Mouse (Mus musculus): ENCODE data around the gene Dnah8. TPM values are rescaled to one million over a fixed set of nuclear protein-coding genes. Genes with fewer than 3 reads are reported as not detected.

Gene Dnah8
- polyA plus RNA-seq, 1 experiment from 2014 or later: 3.0 TPM

DNA sequence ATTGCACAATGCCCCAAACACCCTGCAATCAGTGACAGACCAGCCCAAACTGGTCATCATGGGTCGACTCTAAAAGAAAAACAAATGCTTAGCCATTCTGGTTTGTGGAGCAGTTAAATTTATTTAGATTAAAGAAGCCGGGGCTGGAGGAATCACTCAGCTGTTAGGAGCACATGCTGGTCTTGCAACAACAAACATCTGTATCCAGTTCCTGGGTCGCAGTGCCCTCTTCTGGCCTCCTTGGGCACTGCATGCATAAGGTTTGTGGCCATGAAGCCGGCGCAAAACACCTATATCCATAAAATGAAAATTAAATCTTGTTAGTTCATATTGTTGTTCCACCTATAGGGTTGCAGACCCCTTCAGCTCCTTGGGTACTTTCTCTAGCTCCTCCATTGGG lies 57.5 kb downstream of the Dnah8 start:
- H3K9ac ChIP-seq (ENCODE audit: low read depth, low read length): no peak overlapping the region
- 25% methylated on average over 5 of the region's 5 CpGs for WGBS (ENCODE audit: insufficient replicate concordance)

DNA sequence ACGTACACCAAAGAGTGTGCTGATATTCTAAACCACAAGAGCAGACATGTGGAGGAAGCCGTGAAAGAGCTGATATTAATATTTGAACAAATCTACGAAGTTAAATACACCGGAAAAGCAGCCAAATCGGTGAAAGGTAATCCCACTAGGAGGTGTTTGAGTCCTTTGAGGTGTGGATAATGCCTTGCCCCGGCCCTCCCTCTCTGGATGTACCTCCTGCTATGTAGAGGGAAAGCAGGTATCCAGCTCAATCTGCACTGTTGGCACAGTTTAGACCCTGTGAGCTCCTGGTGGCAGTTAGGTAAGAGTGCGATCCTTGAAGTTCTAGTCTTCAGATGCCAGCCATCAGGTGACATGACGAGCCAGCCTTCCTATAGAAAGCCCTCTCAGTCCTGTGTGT lies 66.0 kb downstream of the Dnah8 start:
- Histone ChIP-seq H3K36me3 (ENCODE audit: control insufficient read depth, insufficient read depth, low read length) (no peaks in the 10 kb centered on the region), H3K4me2 (no peak overlapping the region), H3K27me3 (ENCODE audit: control insufficient read depth, insufficient read depth, low read length) (no peaks in the 10 kb centered on the region), H3K9me3 (replicated peaks; ENCODE audit: control insufficient read depth, low read length) (no peaks in the 10 kb centered on the region), H3K4me1 (ENCODE audit: control insufficient read depth, insufficient read depth, low read length) (no peaks in the 10 kb centered on the region), H3K27ac (ENCODE audit: low read depth, low read length) (no peak overlapping the region), H3K4me3 (ENCODE audit: low read depth, low read length) (no peak overlapping the region), H3K9ac (ENCODE audit: low read depth, low read length) (no peak overlapping the region)
- no peak for ATAC-seq (replicated peaks; ENCODE audit: insufficient number of reproducible peaks, low FRiP score, low TSS enrichment)
- 81% methylated on average over 8 of the region's 8 CpGs for WGBS (ENCODE audit: insufficient replicate concordance)

More for the DNA sequence above, 57.5 kb downstream of the Dnah8 start:
- no peaks in the 10 kb centered on the region for H3K27me3 ChIP-seq (ENCODE audit: control insufficient read depth, insufficient read depth, low read length)
- no peaks in the 10 kb centered on the region for H3K9me3 ChIP-seq (replicated peaks; ENCODE audit: control insufficient read depth, low read length)
- H3K27ac ChIP-seq (ENCODE audit: low read depth, low read length): no peak overlapping the region
- H3K4me2 ChIP-seq: no peak overlapping the region
- ATAC-seq (replicated peaks; ENCODE audit: insufficient number of reproducible peaks, low FRiP score, low TSS enrichment): no peak
- H3K36me3 ChIP-seq (ENCODE audit: control insufficient read depth, insufficient read depth, low read length): no peaks in the 10 kb centered on the region
- H3K4me3 ChIP-seq (ENCODE audit: low read depth, low read length): no peak overlapping the region
- H3K4me1 ChIP-seq (ENCODE audit: control insufficient read depth, insufficient read depth, low read length): no peaks in the 10 kb centered on the region

DNA sequence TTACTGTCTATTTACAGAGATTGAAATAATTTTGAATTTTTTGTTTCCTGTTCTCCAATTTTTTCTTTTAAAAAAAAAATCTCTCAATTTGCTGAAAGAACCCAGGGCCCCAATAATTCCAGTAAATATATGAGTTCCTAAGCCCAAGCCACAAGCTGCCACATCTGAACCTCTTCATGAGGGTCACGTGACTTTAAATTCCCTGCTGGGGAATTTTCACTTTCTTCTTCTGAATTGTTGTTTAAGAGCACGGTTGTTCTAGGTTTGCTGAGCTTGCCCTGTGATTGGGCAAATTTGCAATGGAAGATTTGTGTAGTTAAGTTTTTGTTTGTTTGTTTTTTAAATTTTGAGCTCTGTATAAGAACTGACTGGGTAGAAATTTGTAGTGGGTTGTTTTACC lies 67.3 kb downstream of the Dnah8 start:
- Histone ChIP-seq H3K9me3 (replicated peaks; ENCODE audit: control insufficient read depth, low read length) (no peaks in the 10 kb centered on the region), H3K27me3 (ENCODE audit: control insufficient read depth, insufficient read depth, low read length) (no peaks in the 10 kb centered on the region), H3K27ac (ENCODE audit: low read depth, low read length) (no peak overlapping the region), H3K9ac (ENCODE audit: low read depth, low read length) (no peak overlapping the region), H3K4me1 (ENCODE audit: control insufficient read depth, insufficient read depth, low read length) (no peaks in the 10 kb centered on the region), H3K36me3 (ENCODE audit: control insufficient read depth, insufficient read depth, low read length) (no peaks in the 10 kb centered on the region), H3K4me2 (no peak overlapping the region), H3K4me3 (ENCODE audit: low read depth, low read length) (no peak overlapping the region)
- ATAC-seq (replicated peaks; ENCODE audit: insufficient number of reproducible peaks, low FRiP score, low TSS enrichment): no peak
- 75% methylated on average over 2 of the region's 2 CpGs for WGBS (ENCODE audit: insufficient replicate concordance)

DNA sequence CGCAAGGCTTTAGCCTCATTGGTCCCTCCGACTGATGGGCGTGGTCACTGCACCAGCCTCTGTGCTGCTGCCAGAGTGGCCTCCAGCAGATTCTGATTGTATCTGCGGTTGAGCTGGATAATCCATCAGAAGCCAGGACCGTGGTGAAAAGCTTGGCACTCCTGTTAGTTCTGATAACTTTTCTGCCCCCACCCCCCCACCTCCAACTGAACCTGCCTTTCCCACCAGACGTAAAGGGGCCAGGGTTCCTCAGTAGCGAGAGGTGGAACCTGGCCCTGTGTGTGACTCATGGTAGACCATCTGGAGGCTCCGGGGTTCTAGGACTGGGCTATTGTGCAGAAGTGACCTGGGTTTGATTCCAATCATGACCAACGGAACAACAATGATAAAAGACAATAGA lies 70.1 kb downstream of the Dnah8 start:
- Histone ChIP-seq H3K9ac (ENCODE audit: low read depth, low read length) (no peak overlapping the region), H3K9me3 (replicated peaks; ENCODE audit: control insufficient read depth, low read length) (no peaks in the 10 kb centered on the region), H3K27ac (ENCODE audit: low read depth, low read length) (no peak overlapping the region), H3K4me1 (ENCODE audit: control insufficient read depth, insufficient read depth, low read length) (no peaks in the 10 kb centered on the region), H3K36me3 (ENCODE audit: control insufficient read depth, insufficient read depth, low read length) (no peaks in the 10 kb centered on the region), H3K4me2 (no peak overlapping the region), H3K4me3 (ENCODE audit: low read depth, low read length) (no peak overlapping the region), H3K27me3 (ENCODE audit: control insufficient read depth, insufficient read depth, low read length) (no peaks in the 10 kb centered on the region)
- ATAC-seq (replicated peaks; ENCODE audit: insufficient number of reproducible peaks, low FRiP score, low TSS enrichment): no peak
- WGBS (ENCODE audit: insufficient replicate concordance): 62% methylated on average over 9 of the region's 9 CpGs

DNA sequence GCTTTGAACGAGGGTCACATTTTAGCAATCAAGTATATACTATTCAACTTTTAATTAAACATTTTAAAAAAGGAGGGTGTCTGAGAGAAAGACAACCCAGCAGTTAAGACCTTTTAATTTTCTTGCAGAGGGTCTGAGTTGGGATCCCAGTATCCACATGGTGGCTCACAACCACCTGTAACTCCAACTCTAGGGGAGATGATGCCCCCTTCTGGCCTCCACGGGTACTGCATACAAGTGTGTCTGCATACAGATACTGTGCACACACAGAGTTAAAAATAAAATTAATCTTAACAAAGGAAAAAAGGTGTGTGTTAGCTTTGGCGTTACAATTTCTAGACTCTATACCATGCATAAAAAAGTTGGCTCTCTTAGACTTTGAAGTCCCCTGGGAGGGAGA lies 90.6 kb downstream of the Dnah8 start:
- H3K4me3 ChIP-seq (ENCODE audit: low read depth, low read length): no peak overlapping the region
- H3K9me3 ChIP-seq (replicated peaks; ENCODE audit: control insufficient read depth, low read length): no peaks in the 10 kb centered on the region
- no peaks in the 10 kb centered on the region; the same call in 1 of the 2 replicates for H3K27me3 ChIP-seq (ENCODE audit: control insufficient read depth, insufficient read depth, low read length)
- ATAC-seq (replicated peaks; ENCODE audit: insufficient number of reproducible peaks, low FRiP score, low TSS enrichment): no peak
- no peaks in the 10 kb centered on the region for H3K4me1 ChIP-seq (ENCODE audit: control insufficient read depth, insufficient read depth, low read length)
- 54% methylated on average over 3 of the region's 3 CpGs for WGBS (ENCODE audit: insufficient replicate concordance)
- H3K27ac ChIP-seq (ENCODE audit: low read depth, low read length): no peak overlapping the region
- H3K4me2 ChIP-seq: no peak overlapping the region
- H3K9ac ChIP-seq (ENCODE audit: low read depth, low read length): no peak overlapping the region
- H3K36me3 ChIP-seq (ENCODE audit: control insufficient read depth, insufficient read depth, low read length): no peaks in the 10 kb centered on the region

DNA sequence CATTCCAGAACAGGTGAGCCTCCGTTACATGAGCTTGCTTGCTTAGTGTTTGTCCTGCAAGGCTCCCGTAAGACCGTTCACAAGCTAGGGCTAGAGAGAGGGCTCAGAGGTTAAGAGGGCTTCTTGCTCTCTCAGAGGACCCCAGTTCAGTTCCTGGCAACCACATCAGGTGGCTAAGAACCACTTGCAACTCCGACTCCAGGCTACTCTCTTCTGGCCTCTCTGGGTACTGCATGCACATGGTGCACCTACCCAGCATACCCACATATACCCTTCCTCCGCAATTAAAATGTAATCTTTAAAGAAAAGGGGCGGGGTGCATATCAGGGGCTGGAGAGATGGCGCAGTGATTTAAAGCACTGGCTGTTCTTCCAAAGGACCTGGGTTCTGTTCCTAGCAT lies 94.0 kb downstream of the Dnah8 start:
- WGBS (ENCODE audit: insufficient replicate concordance): 88% methylated on average over 7 of the region's 7 CpGs

DNA sequence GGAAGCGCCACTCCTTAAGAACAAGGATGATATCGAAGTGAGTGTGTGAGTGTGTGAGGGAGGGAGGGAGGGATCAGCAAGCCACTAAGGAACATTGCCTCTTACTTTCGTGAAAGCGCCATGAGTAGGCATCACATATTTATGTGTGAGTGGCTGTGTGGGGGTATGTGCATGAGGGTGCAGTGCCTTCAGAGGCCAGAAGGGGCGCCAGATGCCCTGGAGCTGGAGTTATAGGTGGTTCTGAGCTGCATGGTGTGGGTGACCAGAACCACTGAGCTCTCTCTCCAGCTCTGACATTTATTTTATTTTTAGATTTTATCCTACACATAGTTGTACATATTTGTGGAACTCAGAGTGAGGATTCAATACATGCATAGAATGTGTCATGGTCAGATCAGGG lies 94.9 kb downstream of the Dnah8 start:
- Histone ChIP-seq H3K4me3 (ENCODE audit: low read depth, low read length) (no peak overlapping the region), H3K4me1 (ENCODE audit: control insufficient read depth, insufficient read depth, low read length) (no peaks in the 10 kb centered on the region), H3K9me3 (replicated peaks; ENCODE audit: control insufficient read depth, low read length) (no peaks in the 10 kb centered on the region), H3K9ac (ENCODE audit: low read depth, low read length) (no peak overlapping the region), H3K36me3 (ENCODE audit: control insufficient read depth, insufficient read depth, low read length) (no peaks in the 10 kb centered on the region), H3K27ac (ENCODE audit: low read depth, low read length) (no peak overlapping the region), H3K4me2 (no peak overlapping the region), H3K27me3 (ENCODE audit: control insufficient read depth, insufficient read depth, low read length) (no peaks in the 10 kb centered on the region)
- ATAC-seq (replicated peaks; ENCODE audit: insufficient number of reproducible peaks, low FRiP score, low TSS enrichment): no peak
- 79% methylated on average over 5 of the region's 5 CpGs for WGBS (ENCODE audit: insufficient replicate concordance)

More for the DNA sequence above, 94.0 kb downstream of the Dnah8 start:
- no peak overlapping the region for H3K4me3 ChIP-seq (ENCODE audit: low read depth, low read length)
- no peak overlapping the region for H3K27ac ChIP-seq (ENCODE audit: low read depth, low read length)
- H3K27me3 ChIP-seq (ENCODE audit: control insufficient read depth, insufficient read depth, low read length): no peaks in the 10 kb centered on the region
- no peaks in the 10 kb centered on the region for H3K36me3 ChIP-seq (ENCODE audit: control insufficient read depth, insufficient read depth, low read length)
- H3K9me3 ChIP-seq (replicated peaks; ENCODE audit: control insufficient read depth, low read length): no peaks in the 10 kb centered on the region
- no peak overlapping the region for H3K4me2 ChIP-seq
- ATAC-seq (replicated peaks; ENCODE audit: insufficient number of reproducible peaks, low FRiP score, low TSS enrichment): no peak
- H3K4me1 ChIP-seq (ENCODE audit: control insufficient read depth, insufficient read depth, low read length): no peaks in the 10 kb centered on the region
- no peak overlapping the region for H3K9ac ChIP-seq (ENCODE audit: low read depth, low read length)

DNA sequence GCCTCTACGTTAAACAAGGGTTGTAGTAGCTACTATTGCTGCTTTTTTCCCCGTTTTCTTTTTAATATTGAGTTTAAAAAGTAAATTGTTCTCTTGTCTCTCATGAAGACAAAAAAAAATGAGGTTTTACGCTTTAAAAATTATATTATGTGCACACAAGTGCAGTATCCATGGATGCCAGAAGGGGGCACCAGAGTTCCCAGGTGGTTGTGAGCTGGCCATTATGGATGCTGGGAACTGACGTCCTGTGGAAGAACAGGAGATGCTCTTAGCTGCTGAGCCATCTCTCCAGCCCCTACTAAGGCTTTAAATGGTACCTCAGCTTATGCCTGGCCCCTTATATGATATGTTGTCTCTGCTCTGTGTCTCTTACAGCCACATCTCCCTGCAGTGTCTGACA lies 103.6 kb downstream of the Dnah8 start:
- Histone ChIP-seq H3K9me3 (replicated peaks; ENCODE audit: control insufficient read depth, low read length) (no peaks in the 10 kb centered on the region), H3K4me1 (ENCODE audit: control insufficient read depth, insufficient read depth, low read length) (no peaks in the 10 kb centered on the region), H3K27ac (ENCODE audit: low read depth, low read length) (no peak overlapping the region), H3K27me3 (ENCODE audit: control insufficient read depth, insufficient read depth, low read length) (no peaks in the 10 kb centered on the region), H3K9ac (ENCODE audit: low read depth, low read length) (no peak overlapping the region), H3K4me2 (no peak overlapping the region), H3K4me3 (ENCODE audit: low read depth, low read length) (no peak overlapping the region), H3K36me3 (ENCODE audit: control insufficient read depth, insufficient read depth, low read length) (no peaks in the 10 kb centered on the region)
- 49% methylated on average over 4 of the region's 4 CpGs for WGBS (ENCODE audit: insufficient replicate concordance)
- ATAC-seq (replicated peaks; ENCODE audit: insufficient number of reproducible peaks, low FRiP score, low TSS enrichment): no peak

DNA sequence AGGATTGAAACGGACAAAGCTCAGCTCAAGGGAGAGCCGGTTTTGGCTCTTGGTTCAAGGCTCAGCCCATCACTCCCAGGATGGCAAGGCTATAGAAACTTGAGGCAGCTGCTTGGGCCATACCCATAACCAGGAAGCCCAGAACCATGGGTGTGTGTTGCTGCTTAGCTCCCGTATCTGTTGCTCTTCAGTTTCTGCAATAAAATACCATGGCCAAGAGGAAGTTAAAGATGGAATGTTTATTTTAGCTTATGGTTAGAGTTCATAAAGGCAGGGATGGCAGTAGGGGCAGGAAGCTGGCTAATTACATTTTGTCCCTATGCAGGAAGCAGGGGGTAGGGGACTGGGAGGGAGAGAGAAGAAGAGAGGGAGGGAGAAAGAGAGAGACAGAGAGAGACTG lies 108.6 kb downstream of the Dnah8 start:
- WGBS (ENCODE audit: insufficient replicate concordance): 67% methylated on average over 3 of the region's 3 CpGs
- no peak for ATAC-seq (replicated peaks; ENCODE audit: insufficient number of reproducible peaks, low FRiP score, low TSS enrichment)
- Histone ChIP-seq H3K4me1 (ENCODE audit: control insufficient read depth, insufficient read depth, low read length) (no peaks in the 10 kb centered on the region), H3K36me3 (ENCODE audit: control insufficient read depth, insufficient read depth, low read length) (no peaks in the 10 kb centered on the region), H3K9ac (ENCODE audit: low read depth, low read length) (no peak overlapping the region), H3K4me3 (ENCODE audit: low read depth, low read length) (no peak overlapping the region), H3K27me3 (ENCODE audit: control insufficient read depth, insufficient read depth, low read length) (no peaks in the 10 kb centered on the region), H3K9me3 (replicated peaks; ENCODE audit: control insufficient read depth, low read length) (no peaks in the 10 kb centered on the region), H3K27ac (ENCODE audit: low read depth, low read length) (no peak overlapping the region), H3K4me2 (no peak overlapping the region)
